Mouse (Mus musculus): Measurements from ENCODE around the gene Nmnat3. TPM values are rescaled to one million over a fixed set of nuclear protein-coding genes. Genes with fewer than 3 reads are reported as not detected.

Nmnat3 gene
- total and polyA plus RNA-seq, 3 experiments, result 8.1 to 9.3 (median 9.2) TPM

- Histone ChIP-seq H3K4me2 (ENCODE audit: insufficient read depth, low read depth, poor library complexity, severe bottlenecking) (no peak overlapping the region), H3K36me3 (replicated peaks in 1 of 2; ENCODE audit: control insufficient read depth in 1 of 2, insufficient read depth in 1 of 2, low read length in 1 of 2) (peaks cover 0 to 72% of the 10 kb centered on the region in 2 experiments), H3K4me3 (replicated peaks in 1 of 3; ENCODE audit: low read depth in 2 of 3, low read length in 2 of 3, poor library complexity in 1 of 3) (no peak overlapping the region), H3K79me2 (replicated peaks; ENCODE audit: control insufficient read depth, extremely low read depth, insufficient read depth, poor library complexity, severe bottlenecking) (no peaks in the 10 kb centered on the region), H3K27ac (ENCODE audit: insufficient read depth, low read depth) (no peak overlapping the region), H3K4me1 (ENCODE audit: control insufficient read depth in 1 of 2, insufficient read depth in 2 of 2) (peaks cover 0 to 18% of the 10 kb centered on the region in 2 experiments; a peak in 2 of 4 replicates), H3K27me3 (replicated peaks) (no peaks in the 10 kb centered on the region), H3K9me3 (replicated peaks; ENCODE audit: low read length) (no peaks in the 10 kb centered on the region), H3K9ac (ENCODE audit: insufficient read depth, low read depth) (no peak overlapping the region)
- DNase-seq (ENCODE audit: extremely low read depth), result no peak
- in situ Hi-C loops (cut with MboI; ENCODE audit: low pct_ligation_motif_present, low pct_unique_long_range_greater_than_20kb, low sequenced_read_pairs), result no loop called here
- dilution Hi-C loops (cut with MboI; ENCODE audit: extremely low pct_ligation_motif_present, extremely low pct_unique_long_range_greater_than_20kb, low sequenced_read_pairs), result no loop called here
- TF ChIP-seq MYC (IDR thresholded peaks at IDR 0.05; ENCODE audit: low read depth, low read length) (no peak), ZC3H11A (IDR thresholded peaks at IDR 0.05; ENCODE audit: low read depth, low read length) (no peak), EP300 (IDR thresholded peaks at IDR 0.05; ENCODE audit: low read length) (no peak), ZMIZ1 (IDR thresholded peaks at IDR 0.05; ENCODE audit: low read depth, low read length) (no peak), MXI1 (IDR thresholded peaks at IDR 0.05; ENCODE audit: low read depth, low read length) (no peak), UBTF (IDR thresholded peaks at IDR 0.05; ENCODE audit: low read depth, low read length) (no peak), CHD2 (IDR thresholded peaks at IDR 0.05; ENCODE audit: low read length) (no peak), GABPA (IDR thresholded peaks at IDR 0.05; ENCODE audit: insufficient replicate concordance, low read depth, low read length) (no peak)
Measured at GRCm38 (mm10) chr9:98328415-98329176, 41.4 kb downstream of the Nmnat3 start.

- Histone ChIP-seq H3K9me3 (replicated peaks; ENCODE audit: low read length) (no peaks in the 10 kb centered on the region), H3K27ac (ENCODE audit: insufficient read depth, low read depth) (no peak overlapping the region), H3K4me1 (ENCODE audit: control insufficient read depth in 1 of 2, insufficient read depth in 2 of 2) (peaks cover 0 to 18% of the 10 kb centered on the region in 2 experiments; a peak in 2 of 4 replicates), H3K4me2 (ENCODE audit: insufficient read depth, low read depth, poor library complexity, severe bottlenecking) (no peak overlapping the region), H3K27me3 (replicated peaks) (no peaks in the 10 kb centered on the region), H3K4me3 (replicated peaks in 1 of 3; ENCODE audit: low read depth in 2 of 3, low read length in 2 of 3, poor library complexity in 1 of 3) (no peak overlapping the region), H3K79me2 (replicated peaks; ENCODE audit: control insufficient read depth, extremely low read depth, insufficient read depth, poor library complexity, severe bottlenecking) (no peaks in the 10 kb centered on the region), H3K36me3 (replicated peaks in 1 of 2; ENCODE audit: control insufficient read depth in 1 of 2, insufficient read depth in 1 of 2, low read length in 1 of 2) (peaks cover 0 to 66% of the 10 kb centered on the region in 2 experiments), H3K9ac (ENCODE audit: insufficient read depth, low read depth) (no peak overlapping the region)
- no peak for TF ChIP-seq ZC3H11A (IDR thresholded peaks at IDR 0.05; ENCODE audit: low read depth, low read length)
- no peak for TF ChIP-seq ZMIZ1 (IDR thresholded peaks at IDR 0.05; ENCODE audit: low read depth, low read length)
- no peak for TF ChIP-seq SMC3 (IDR thresholded peaks at IDR 0.05; ENCODE audit: low read depth, low read length)
- DNase-seq (ENCODE audit: extremely low read depth), result no peak
- in situ Hi-C loops (cut with MboI; ENCODE audit: low pct_ligation_motif_present, low pct_unique_long_range_greater_than_20kb, low sequenced_read_pairs) (no loop called here), dilution Hi-C loops (cut with MboI; ENCODE audit: extremely low pct_ligation_motif_present, extremely low pct_unique_long_range_greater_than_20kb, low sequenced_read_pairs) (no loop called here)
Measured at GRCm38 (mm10) chr9:98329274-98330105, 42.3 kb downstream of the Nmnat3 start.

Data from CH12.LX (cell line).